Mouse (Mus musculus) liver, postnatal 0 days (tissue): ENCODE data around the gene Vegfa. TPM values are rescaled to one million over a fixed set of nuclear protein-coding genes. Genes with fewer than 3 reads are reported as not detected.

Experiments
- ATAC-seq: fragments of 200-750 bp; cut with Nextera tagmentation; 2 replicates; pipeline ENCODE4 v1.8.0; 2017; ENCODE audit warnings: mild to moderate bottlenecking, moderate library complexity
- DNase-seq: peaks from one replicate; pipeline ENCODE4 v3.0.0-alpha.2; 2016
- H3K27ac ChIP-seq: fragments of 300-500 bp; sonication (generic); 2 replicates; pipeline ENCODE4 v1.5.1; 2014; ENCODE audit warnings: antibody characterized with exemption, moderate library complexity, mild to moderate bottlenecking, low read depth
- H3K27me3 ChIP-seq: fragments of 300-500 bp; sonication (generic); 2 replicates; pipeline ENCODE4 v1.6.1; 2014; ENCODE audit warnings: low read length, control low read depth, mixed read lengths; ENCODE audit not compliant: insufficient read depth
- H3K36me3 ChIP-seq: fragments of 300-500 bp; sonication (generic); replicated peaks from 2 replicates; pipeline ENCODE4 v1.6.1; 2014; ENCODE audit warnings: mild to moderate bottlenecking, control low read depth, low read length, moderate library complexity, mixed read lengths; ENCODE audit not compliant: insufficient read depth
- H3K4me1 ChIP-seq: fragments of 300-500 bp; sonication (generic); 2 replicates; pipeline ENCODE4 v1.6.1; 2014; ENCODE audit warnings: antibody characterized with exemption, mild to moderate bottlenecking, control low read depth; ENCODE audit not compliant: insufficient read depth
- H3K4me2 ChIP-seq: fragments of 300-500 bp; sonication (generic); 2 replicates; pipeline ENCODE4 v1.6.1; 2014; ENCODE audit warnings: low read depth, mild to moderate bottlenecking, low read length, moderate library complexity, mixed read lengths
- H3K4me3 ChIP-seq: fragments of 300-500 bp; sonication (generic); 2 replicates; pipeline ENCODE4 v1.5.1; 2014; ENCODE audit warnings: low read depth, low read length
- H3K9ac ChIP-seq: fragments of 300-500 bp; sonication (generic); replicated peaks from 2 replicates; pipeline ENCODE4 v1.6.1; 2014; ENCODE audit warnings: mild to moderate bottlenecking, moderate library complexity
- H3K9me3 ChIP-seq: fragments of 300-500 bp; sonication (generic); 2 replicates; pipeline ENCODE4 v1.6.1; 2016; ENCODE audit warnings: mild to moderate bottlenecking, control low read depth, low read length, mixed read lengths
- CTCF ChIP-seq: sonication (generic); IDR thresholded peaks from 2 replicates; pipeline ENCODE4 v1.5.1; 2016; ENCODE audit warnings: antibody characterized with exemption, low read depth
- EP300 ChIP-seq: IDR thresholded peaks from 2 replicates; pipeline ENCODE4 v1.6.1; 2016; ENCODE audit warnings: antibody characterized with exemption, low read depth, mild to moderate bottlenecking
- WGBS: fragments of 180-500 bp; shearing (Covaris S2); extraction: QIAGEN DNeasy Blood & Tissue Kit; methylation state at CpG from one replicate; pipeline ENCODE4 v1.1.7; 2014; ENCODE audit not compliant: insufficient replicate concordance; 5-methylcytosine and 5-hydroxymethylcytosine counted together
- polyA plus RNA-seq: library from polyadenylated mRNA; unstranded; fragments of >200 nt; fragmentation: Nextera tagmentation; extraction: Ambion mirVana; gene quantifications from 2 replicates; pipeline ENCODE4 v1.2.1, GENCODE M21; 2015

Gene Vegfa
- polyA plus RNA-seq, 1 experiment from 2014 or later: 3.1 TPM

GRCm38 (mm10) chr17:46015967-46016366 is 16.2 kb downstream of the Vegfa start:
- H3K9me3 ChIP-seq: no peaks in the 10 kb centered on the region
- H3K27ac ChIP-seq: peak overlapping the region; percentile 45
- no peak overlapping the region for H3K9ac ChIP-seq
- ATAC-seq (peak; percentile 76), DNase-seq (peak; percentile 44)
- WGBS: 68% methylated on average over 6 of the region's 6 CpGs
- H3K4me1 ChIP-seq: peaks cover 27% of the 10 kb centered on the region
- peaks cover 41% of the 10 kb centered on the region for H3K36me3 ChIP-seq
- no peaks in the 10 kb centered on the region for H3K27me3 ChIP-seq
- H3K4me3 ChIP-seq: no peak overlapping the region
- no peak overlapping the region for H3K4me2 ChIP-seq
- no peak for TF ChIP-seq EP300
- TF ChIP-seq CTCF: no peak

- DNase-seq (no peak), ATAC-seq (no peak)
- Histone ChIP-seq H3K9me3 (no peaks in the 10 kb centered on the region), H3K4me2 (no peak overlapping the region), H3K9ac (no peak overlapping the region), H3K36me3 (peaks cover 31% of the 10 kb centered on the region), H3K27me3 (no peaks in the 10 kb centered on the region), H3K4me1 (peaks cover 27% of the 10 kb centered on the region), H3K4me3 (no peak overlapping the region), H3K27ac (peak overlapping the region; percentile 5; the same call in 1 of the 2 replicates)
- TF ChIP-seq CTCF (no peak), EP300 (no peak)
- 79% methylated on average over 2 of the region's 2 CpGs for WGBS
Measured at GRCm38 (mm10) chr17:46014935-46015334, 17.2 kb downstream of the Vegfa start.

- H3K9ac ChIP-seq: no peak overlapping the region
- H3K4me2 ChIP-seq: no peak overlapping the region
- H3K36me3 ChIP-seq: peaks cover 17% of the 10 kb centered on the region
- 56% methylated on average over 15 of the region's 15 CpGs for WGBS
- peak overlapping the region; percentile 55 for H3K27ac ChIP-seq
- DNase-seq (peak; percentile 61), ATAC-seq (no peak)
- H3K27me3 ChIP-seq: no peaks in the 10 kb centered on the region
- H3K4me1 ChIP-seq: peaks cover 36% of the 10 kb centered on the region
- TF ChIP-seq EP300: no peak
- no peak for TF ChIP-seq CTCF
- no peak overlapping the region for H3K4me3 ChIP-seq
- H3K9me3 ChIP-seq: no peaks in the 10 kb centered on the region
Measured at GRCm38 (mm10) chr17:46013549-46013948, 18.6 kb downstream of the Vegfa start.

GRCm38 (mm10) chr17:46012211-46012610 is 20.0 kb downstream of the Vegfa start:
- Histone ChIP-seq H3K4me3 (no peak overlapping the region), H3K9me3 (no peaks in the 10 kb centered on the region), H3K36me3 (peaks cover 8% of the 10 kb centered on the region; the same call in 1 of the 2 replicates), H3K27ac (peak overlapping the region; percentile 55; the same call in 1 of the 2 replicates), H3K27me3 (no peaks in the 10 kb centered on the region), H3K9ac (no peak overlapping the region), H3K4me2 (no peak overlapping the region), H3K4me1 (peaks cover 33% of the 10 kb centered on the region)
- TF ChIP-seq CTCF (no peak), EP300 (no peak)
- no peak for ATAC-seq
- WGBS: 37% methylated on average over 8 of the region's 8 CpGs
- DNase-seq: no peak

GRCm38 (mm10) chr17:46010462-46010861 is 21.7 kb downstream of the Vegfa start:
- WGBS: 64% methylated on average over 6 of the region's 6 CpGs
- Histone ChIP-seq H3K4me1 (peaks cover 26% of the 10 kb centered on the region), H3K27ac (0 out of 2 replicates have a peak overlapping the region, but pooled peaks have one; percentile 44), H3K4me2 (no peak overlapping the region), H3K4me3 (no peak overlapping the region), H3K27me3 (no peaks in the 10 kb centered on the region), H3K9ac (no peak overlapping the region), H3K36me3 (no peaks in the 10 kb centered on the region), H3K9me3 (no peaks in the 10 kb centered on the region)
- ATAC-seq (no peak), DNase-seq (no peak)
- no peak for TF ChIP-seq EP300
- TF ChIP-seq CTCF: no peak

- Histone ChIP-seq H3K9ac (no peak overlapping the region), H3K27me3 (no peaks in the 10 kb centered on the region), H3K4me3 (no peak overlapping the region), H3K36me3 (no peaks in the 10 kb centered on the region), H3K4me1 (peaks cover 26% of the 10 kb centered on the region), H3K9me3 (no peaks in the 10 kb centered on the region), H3K4me2 (no peak overlapping the region), H3K27ac (peak overlapping the region; percentile 44; the same call in 1 of the 2 replicates)
- ATAC-seq (peak; percentile 35), DNase-seq (no peak)
- WGBS: 46% methylated on average over 7 of the region's 7 CpGs
- no peak for TF ChIP-seq EP300
- no peak for TF ChIP-seq CTCF
Measured at GRCm38 (mm10) chr17:46009182-46009581, 23.0 kb downstream of the Vegfa start.
